In genomic region chr14:13770686-13771085, GRCm38 (mm10) we compare ENCODE assay signal across 8 mouse cellular contexts.
DNase-seq lines count a peak whose midpoint lies in the region; ATAC-seq and TF ChIP-seq lines count a peak whose summit lies in the region.

No protein-coding gene starts in this region.

- DNase-seq in lung, embryonic 14.5 days = peak; percentile 54
- DNase-seq in lung, postnatal 4 days = no peak
- DNase-seq in limb, embryonic 11.5 days (ENCODE audit: low spot score) = peak; percentile 53
- peak; percentile 30 to 58 for DNase-seq in right cerebral cortex, postnatal 10 days (ENCODE audit: low spot score in 2 of 2)
- DNase-seq in adrenal gland, postnatal 10 days = no peak
- DNase-seq in liver, embryonic 11.5 days (ENCODE audit: low spot score) = no peak

- 0 out of 2 replicates have a peak, but pooled peaks cover 3% of the 10 kb centered on the region for H3K4me1 ChIP-seq in lung, embryonic 14.5 days (ENCODE audit: insufficient read depth)
- H3K4me1 ChIP-seq in forebrain, embryonic 13.5 days = peaks cover 15% of the 10 kb centered on the region
- peaks cover 12% of the 10 kb centered on the region; the same call in 1 of the 2 replicates for H3K4me1 ChIP-seq in limb, embryonic 11.5 days (ENCODE audit: control insufficient read depth, insufficient read depth, low read length)
- no peaks in the 10 kb centered on the region for H3K4me1 ChIP-seq in liver, embryonic 11.5 days (replicated peaks; ENCODE audit: control insufficient read depth, insufficient read depth, low read length)

- no peak overlapping the region for H3K4me2 ChIP-seq in lung, embryonic 14.5 days
- H3K4me2 ChIP-seq in forebrain, embryonic 13.5 days = no peak overlapping the region
- no peak overlapping the region for H3K4me2 ChIP-seq in limb, embryonic 11.5 days (ENCODE audit: low read depth, severe bottlenecking)
- no peak overlapping the region for H3K4me2 ChIP-seq in liver, embryonic 11.5 days

- no peak overlapping the region for H3K4me3 ChIP-seq in lung, embryonic 14.5 days (ENCODE audit: low read depth, low read length)
- H3K4me3 ChIP-seq in forebrain, embryonic 13.5 days = no peak overlapping the region
- H3K4me3 ChIP-seq in limb, embryonic 11.5 days (ENCODE audit: low read depth, low read length) = no peak overlapping the region
- H3K4me3 ChIP-seq in liver, embryonic 11.5 days (ENCODE audit: low read depth, low read length) = no peak overlapping the region

- no peak overlapping the region for H3K9ac ChIP-seq in lung, embryonic 14.5 days
- no peak overlapping the region for H3K9ac ChIP-seq in forebrain, embryonic 13.5 days
- no peak overlapping the region for H3K9ac ChIP-seq in limb, embryonic 11.5 days (ENCODE audit: low read length)
- no peak overlapping the region for H3K9ac ChIP-seq in liver, embryonic 11.5 days (ENCODE audit: low read depth, low read length)

- no peak overlapping the region; the same call in 1 of the 2 replicates for H3K27ac ChIP-seq in lung, embryonic 14.5 days (ENCODE audit: low read depth)
- peak overlapping the region; percentile 21; the same call in 1 of the 2 replicates for H3K27ac ChIP-seq in forebrain, embryonic 13.5 days
- H3K27ac ChIP-seq in limb, embryonic 11.5 days (replicated peaks; ENCODE audit: low read depth, low read length) = no peak overlapping the region
- H3K27ac ChIP-seq in liver, embryonic 11.5 days (ENCODE audit: low read depth, low read length) = no peak overlapping the region

- WGBS in lung, embryonic 14.5 days = 0% methylated on average over 1 of the region's 1 CpGs
- 0% methylated on average over 1 of the region's 1 CpGs for WGBS in forebrain, embryonic 13.5 days
- WGBS in limb, embryonic 11.5 days = 0% methylated on average over 1 of the region's 1 CpGs
- 0% methylated on average over 1 of the region's 1 CpGs for WGBS in liver, embryonic 11.5 days

- no peaks in the 10 kb centered on the region for H3K9me3 ChIP-seq in lung, embryonic 14.5 days (ENCODE audit: low read depth, low read length)
- H3K9me3 ChIP-seq in forebrain, embryonic 13.5 days (replicated peaks) = no peaks in the 10 kb centered on the region
- H3K9me3 ChIP-seq in limb, embryonic 11.5 days (ENCODE audit: control insufficient read depth, low read length) = no peaks in the 10 kb centered on the region
- no peaks in the 10 kb centered on the region for H3K9me3 ChIP-seq in liver, embryonic 11.5 days (ENCODE audit: control insufficient read depth, low read length)

- no peaks in the 10 kb centered on the region for H3K36me3 ChIP-seq in lung, embryonic 14.5 days (ENCODE audit: insufficient read depth)
- no peaks in the 10 kb centered on the region for H3K36me3 ChIP-seq in forebrain, embryonic 13.5 days (ENCODE audit: poor library complexity, severe bottlenecking)
- no peaks in the 10 kb centered on the region for H3K36me3 ChIP-seq in limb, embryonic 11.5 days (ENCODE audit: control insufficient read depth, insufficient read depth, low read length)
- H3K36me3 ChIP-seq in liver, embryonic 11.5 days (ENCODE audit: control insufficient read depth, insufficient read depth, low read length) = no peaks in the 10 kb centered on the region

- peak; percentile 95 for ATAC-seq in lung, embryonic 14.5 days (ENCODE audit: insufficient read depth)
- ATAC-seq in forebrain, embryonic 13.5 days = peak; percentile 96
- peak; percentile 83 for ATAC-seq in limb, embryonic 11.5 days (ENCODE audit: insufficient number of reproducible peaks, low FRiP score, low TSS enrichment, low read depth)
- ATAC-seq in granulocyte monocyte progenitor cell, adult 5-6 weeks (replicated peaks; ENCODE audit: poor library complexity, severe bottlenecking) = no peak
- ATAC-seq in liver, embryonic 11.5 days (replicated peaks; ENCODE audit: low FRiP score) = no peak

- no peaks in the 10 kb centered on the region for H3K27me3 ChIP-seq in lung, embryonic 14.5 days (ENCODE audit: insufficient read depth, low read length)
- H3K27me3 ChIP-seq in forebrain, embryonic 13.5 days = no peaks in the 10 kb centered on the region
- no peaks in the 10 kb centered on the region for H3K27me3 ChIP-seq in limb, embryonic 11.5 days (ENCODE audit: control insufficient read depth, insufficient read depth, low read length)
- no peaks in the 10 kb centered on the region for H3K27me3 ChIP-seq in liver, embryonic 11.5 days (replicated peaks; ENCODE audit: control insufficient read depth, insufficient read depth, low read length)

- no peak for TF ChIP-seq CTCF in lung, embryonic 14.5 days (IDR thresholded peaks at IDR 0.05; ENCODE audit: low read depth)

Comparison
In these comparisons a context has a peak if more than half of its experiments do, and no peak if none do; other contexts are left out.
1. DNase-seq: peak in lung, embryonic 14.5 days (single experiment), limb, embryonic 11.5 days (single experiment) and right cerebral cortex, postnatal 10 days (2 of 2); none in lung, postnatal 4 days (0 of 2), adrenal gland, postnatal 10 days (single experiment) and liver, embryonic 11.5 days (single experiment).
2. ATAC-seq: peak in lung, embryonic 14.5 days (single experiment), forebrain, embryonic 13.5 days (single experiment) and limb, embryonic 11.5 days (single experiment); none in granulocyte monocyte progenitor cell, adult 5-6 weeks (single experiment) and liver, embryonic 11.5 days (single experiment).